7 mouse cellular contexts compared by ENCODE assay signal in the genomic region with DNA sequence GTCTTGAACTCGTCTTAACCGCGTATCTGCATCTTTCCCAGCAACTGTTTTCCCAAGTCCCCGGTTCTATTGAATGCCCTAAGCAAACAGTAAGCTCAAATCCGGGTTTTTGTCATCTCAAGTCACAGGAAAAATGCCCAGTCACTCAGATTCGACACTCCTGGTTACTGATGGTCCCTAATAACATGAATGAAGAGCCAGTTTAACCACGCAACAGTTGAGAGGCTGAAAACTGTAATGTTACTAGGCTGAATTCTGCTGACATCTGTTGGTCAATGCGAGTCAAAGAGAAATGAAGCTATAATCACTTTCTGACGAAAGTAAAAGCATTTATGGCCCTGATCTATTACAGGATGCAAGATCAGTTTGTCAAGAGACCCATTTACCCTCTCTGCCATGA. TPM values are rescaled to one million over a fixed set of nuclear protein-coding genes. Genes with fewer than 3 reads are reported as not detected.
DNase-seq lines count a peak whose midpoint lies in the region; ATAC-seq and TF ChIP-seq lines count a peak whose summit lies in the region.

No protein-coding gene starts in this region.

- H3K9me3 ChIP-seq in forebrain, embryonic 10.5 days = no peaks in the 10 kb centered on the region
- no peaks in the 10 kb centered on the region for H3K9me3 ChIP-seq in kidney, postnatal 0 days (replicated peaks; ENCODE audit: low read length)
- no peaks in the 10 kb centered on the region for H3K9me3 ChIP-seq in midbrain, embryonic 14.5 days (ENCODE audit: control insufficient read depth, low read length)

- TF ChIP-seq CTCF in kidney, postnatal 0 days (IDR thresholded peaks at IDR 0.05; ENCODE audit: low read depth) = peak; percentile 34; the same call in 1 of the 2 replicates

- peaks cover 25% of the 10 kb centered on the region for H3K4me1 ChIP-seq in forebrain, embryonic 10.5 days
- 0 out of 2 replicates have a peak, but pooled peaks cover 3% of the 10 kb centered on the region for H3K4me1 ChIP-seq in kidney, postnatal 0 days (replicated peaks; ENCODE audit: insufficient read depth, low read length)
- peaks cover 26% of the 10 kb centered on the region for H3K4me1 ChIP-seq in midbrain, embryonic 14.5 days (ENCODE audit: control insufficient read depth, insufficient read depth, low read length)

- peak; percentile 11 for ATAC-seq in activated CD4-positive, CD25-positive, alpha-beta regulatory T cell, adult 4 months
- no peak for ATAC-seq in kidney, postnatal 0 days (replicated peaks; ENCODE audit: low FRiP score, low read depth)
- no peak for ATAC-seq in midbrain, embryonic 14.5 days (ENCODE audit: low FRiP score, low TSS enrichment)

- DNase-seq in right cerebral cortex, adult 18-20 months = peak; percentile 4
- DNase-seq in right cerebral cortex, postnatal 4 days = no peak
- no peak for DNase-seq in forebrain, embryonic 10.5 days (ENCODE audit: extremely low spot score, low spot score)
- DNase-seq in kidney, postnatal 0 days (ENCODE audit: low spot score) = peak; percentile 52
- DNase-seq in midbrain, embryonic 14.5 days = no peak
- no peak for DNase-seq in urinary bladder, postnatal 25 days (ENCODE audit: low spot score)

- 9% methylated on average over 9 of the region's 9 CpGs for WGBS in forebrain, embryonic 10.5 days
- WGBS in kidney, postnatal 0 days = 4% methylated on average over 9 of the region's 9 CpGs
- 11% methylated on average over 9 of the region's 9 CpGs for WGBS in midbrain, embryonic 14.5 days

- peak overlapping the region; percentile 92 for H3K9ac ChIP-seq in kidney, postnatal 0 days (ENCODE audit: low read depth, low read length)
- peak overlapping the region; percentile 72 for H3K9ac ChIP-seq in midbrain, embryonic 14.5 days (replicated peaks; ENCODE audit: low read length)

- H3K27me3 ChIP-seq in forebrain, embryonic 10.5 days (ENCODE audit: poor library complexity, severe bottlenecking) = no peaks in the 10 kb centered on the region
- H3K27me3 ChIP-seq in kidney, postnatal 0 days (ENCODE audit: insufficient read depth, low read length) = no peaks in the 10 kb centered on the region
- no peaks in the 10 kb centered on the region for H3K27me3 ChIP-seq in midbrain, embryonic 14.5 days (ENCODE audit: control insufficient read depth, insufficient read depth, low read length)

- peaks cover 67% of the 10 kb centered on the region for H3K36me3 ChIP-seq in forebrain, embryonic 10.5 days (replicated peaks)
- peaks cover 10% of the 10 kb centered on the region; the same call in 1 of the 2 replicates for H3K36me3 ChIP-seq in kidney, postnatal 0 days (ENCODE audit: insufficient read depth, low read length)
- peaks cover 41% of the 10 kb centered on the region for H3K36me3 ChIP-seq in midbrain, embryonic 14.5 days (ENCODE audit: control insufficient read depth, insufficient read depth, low read length)

- peak overlapping the region; percentile 95 for H3K27ac ChIP-seq in forebrain, embryonic 10.5 days
- H3K27ac ChIP-seq in kidney, postnatal 0 days = peak overlapping the region; percentile 97
- peak overlapping the region; percentile 92 for H3K27ac ChIP-seq in midbrain, embryonic 14.5 days (replicated peaks; ENCODE audit: low read depth, low read length)

- peak overlapping the region; percentile 93 for H3K4me3 ChIP-seq in forebrain, embryonic 10.5 days
- peak overlapping the region; percentile 91 for H3K4me3 ChIP-seq in kidney, postnatal 0 days (replicated peaks; ENCODE audit: low read depth, low read length)
- peak overlapping the region; percentile 86 for H3K4me3 ChIP-seq in midbrain, embryonic 14.5 days (replicated peaks; ENCODE audit: low read depth, low read length)

- peak overlapping the region; percentile 69 for H3K4me2 ChIP-seq in kidney, postnatal 0 days (ENCODE audit: low read length)
- peak overlapping the region; percentile 82 for H3K4me2 ChIP-seq in midbrain, embryonic 14.5 days (ENCODE audit: low read length)

RNA-seq across cellular contexts. Expression of gene Zfp426, which starts 0.7 kb away (rescaled TPM):
- polyA plus RNA-seq in activated CD4-positive, CD25-positive, alpha-beta regulatory T cell, adult 4 months (2017; shearing (Covaris generic)) = 10 to 100 TPM; 26.5 to 28.3 TPM
- 26.1 and 26.6 TPM in 2 replicates for polyA plus RNA-seq in forebrain, embryonic 10.5 days (2016; fragmentation: Nextera tagmentation; extraction: Ambion mirVana)
- 18.2 and 19.3 TPM in 2 replicates for polyA plus RNA-seq in kidney, postnatal 0 days (2015; fragmentation: Nextera tagmentation; extraction: Ambion mirVana)
- polyA plus RNA-seq in midbrain, embryonic 14.5 days (2014; fragmentation: Nextera tagmentation; extraction: Ambion mirVana) = 30.1 and 39.5 TPM in 2 replicates

RNA-seq across cellular contexts. Expression of gene Zfp266, which starts 27.9 kb away (rescaled TPM):
- 10 to 100 TPM; 44.4 to 47.6 TPM for polyA plus RNA-seq in activated CD4-positive, CD25-positive, alpha-beta regulatory T cell, adult 4 months (2017; shearing (Covaris generic))
- 134 and 139 TPM in 2 replicates for polyA plus RNA-seq in forebrain, embryonic 10.5 days (2016; fragmentation: Nextera tagmentation; extraction: Ambion mirVana)
- 58.0 and 63.0 TPM in 2 replicates for polyA plus RNA-seq in kidney, postnatal 0 days (2015; fragmentation: Nextera tagmentation; extraction: Ambion mirVana)
- 98.2 and 123 TPM in 2 replicates for polyA plus RNA-seq in midbrain, embryonic 14.5 days (2014; fragmentation: Nextera tagmentation; extraction: Ambion mirVana)

RNA-seq across cellular contexts. Expression of gene Zfp26, which starts 33.3 kb away (rescaled TPM):
- 10 to 100 TPM; 16.1 to 25.9 TPM for polyA plus RNA-seq in activated CD4-positive, CD25-positive, alpha-beta regulatory T cell, adult 4 months (2017; shearing (Covaris generic))
- 25.6 and 27.3 TPM in 2 replicates for polyA plus RNA-seq in forebrain, embryonic 10.5 days (2016; fragmentation: Nextera tagmentation; extraction: Ambion mirVana)
- polyA plus RNA-seq in kidney, postnatal 0 days (2015; fragmentation: Nextera tagmentation; extraction: Ambion mirVana) = 13.5 and 15.3 TPM in 2 replicates
- polyA plus RNA-seq in midbrain, embryonic 14.5 days (2014; fragmentation: Nextera tagmentation; extraction: Ambion mirVana) = 25.3 and 31.0 TPM in 2 replicates

Comparison
In these comparisons a context has a peak if more than half of its experiments do, and no peak if none do; other contexts are left out.
1. DNase-seq: peak in right cerebral cortex, adult 18-20 months (single experiment) and kidney, postnatal 0 days (single experiment); none in right cerebral cortex, postnatal 4 days (single experiment), forebrain, embryonic 10.5 days (single experiment), midbrain, embryonic 14.5 days (single experiment) and urinary bladder, postnatal 25 days (single experiment).
2. Peak in every context shown above with its lines, with median percentiles within 50 percentile points of each other: H3K27ac ChIP-seq and H3K4me3 ChIP-seq.